Mouse (Mus musculus) cortical plate, adult 2 months (tissue): ENCODE measurements around the gene Rpl9-ps6.

ENCODE experiments used
- CTCF ChIP-seq: fragments of 200-500 bp; IDR thresholded peaks from 2 replicates; pipeline ENCODE4 v1.5.1; 2011; ENCODE audit warnings: mild to moderate bottlenecking, control low read depth, low read length; ENCODE audit not compliant: insufficient read depth; ENCODE audit errors: extremely low read depth
- POLR2A ChIP-seq: fragments of 200-500 bp; IDR thresholded peaks from 2 replicates; pipeline ENCODE4 v1.6.1; 2011; ENCODE audit warnings: mild to moderate bottlenecking, low read length, control low read depth; ENCODE audit not compliant: insufficient read depth; ENCODE audit errors: extremely low read depth

DNA sequence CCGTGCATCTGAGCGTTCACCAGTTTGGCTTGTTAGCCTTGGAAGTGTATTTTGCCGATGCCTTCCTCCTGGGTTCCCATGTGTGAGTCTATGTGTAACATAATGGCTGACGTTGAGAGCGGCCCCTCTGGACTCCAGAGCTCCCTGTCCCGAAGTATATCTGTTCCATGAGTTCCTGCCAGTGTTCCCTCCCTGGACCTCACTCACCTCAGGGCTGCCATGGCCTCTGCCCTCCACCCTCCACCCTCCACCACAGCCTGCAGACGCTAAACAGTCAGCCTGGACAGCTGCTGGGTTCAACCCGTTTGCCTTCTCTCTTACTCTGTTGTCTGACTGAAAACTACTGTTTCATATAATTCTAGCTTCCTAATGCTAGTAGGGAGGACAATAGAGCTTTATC, 39.7 kb upstream of the Rpl9-ps6 start:
- no peak for TF ChIP-seq POLR2A
- TF ChIP-seq CTCF = no peak
